Mouse (Mus musculus) liver, embryonic 16.5 days (tissue): ENCODE measurements around the gene Olfr1417. TPM values are rescaled to one million over a fixed set of nuclear protein-coding genes. Genes with fewer than 3 reads are reported as not detected.
"Not testable (repeated sequence)": the region's sequence is repeated elsewhere in the genome, so short reads cannot be mapped to it uniquely, and the experiment has no call there.

ENCODE experiments used
- ATAC-seq: fragments of 200-750 bp; cut with Nextera tagmentation; 2 replicates; pipeline ENCODE4 v1.8.0; 2017; ENCODE audit warnings: low read depth, mild to moderate bottlenecking, moderate number of reproducible peaks, moderate library complexity
- H3K27ac ChIP-seq: fragments of 300-500 bp; sonication (generic); 2 replicates; pipeline ENCODE4 v1.5.1; 2014; ENCODE audit warnings: mild to moderate bottlenecking, low read length
- H3K27me3 ChIP-seq: fragments of 300-500 bp; sonication (generic); 2 replicates; pipeline ENCODE4 v1.6.1; 2014; ENCODE audit warnings: low read depth, low read length, mixed read lengths; ENCODE audit not compliant: control insufficient read depth, insufficient read depth
- H3K36me3 ChIP-seq: fragments of 300-500 bp; sonication (generic); 2 replicates; pipeline ENCODE4 v1.6.1; 2014; ENCODE audit warnings: mild to moderate bottlenecking; ENCODE audit not compliant: control insufficient read depth, insufficient read depth
- H3K4me1 ChIP-seq: fragments of 300-500 bp; sonication (generic); 2 replicates; pipeline ENCODE4 v1.6.1; 2014; ENCODE audit warnings: low read depth, low read length, mixed read lengths; ENCODE audit not compliant: control insufficient read depth
- H3K4me2 ChIP-seq: fragments of 300-500 bp; sonication (generic); 2 replicates; pipeline ENCODE4 v1.6.1; 2014; ENCODE audit warnings: low read depth, low read length, mixed read lengths
- H3K4me3 ChIP-seq: fragments of 300-500 bp; sonication (generic); 2 replicates; pipeline ENCODE4 v1.5.1; 2014; ENCODE audit warnings: low read depth, mild to moderate bottlenecking, low read length
- H3K9ac ChIP-seq: fragments of 300-500 bp; sonication (generic); 2 replicates; pipeline ENCODE4 v1.6.1; 2014; ENCODE audit warnings: low read depth, low read length
- H3K9me3 ChIP-seq: fragments of 300-500 bp; sonication (generic); replicated peaks from 2 replicates; pipeline ENCODE4 v1.6.1; 2016; ENCODE audit warnings: low read length; ENCODE audit not compliant: control insufficient read depth
- WGBS: fragments of 180-500 bp; shearing (Covaris S2); extraction: QIAGEN DNeasy Blood & Tissue Kit; methylation state at CpG from one replicate; pipeline ENCODE4 v1.1.7; 2014; ENCODE audit not compliant: insufficient replicate concordance; 5-methylcytosine and 5-hydroxymethylcytosine counted together
- polyA plus RNA-seq: library from polyadenylated mRNA; unstranded; fragments of >200 nt; fragmentation: Nextera tagmentation; extraction: Ambion mirVana; gene quantifications from 2 replicates; pipeline ENCODE4 v1.2.1, GENCODE M21; 2015

Olfr1417 gene
- not detected in 2 replicates for polyA plus RNA-seq

GRCm38 (mm10) chr19:11839119-11839518 is at the start of gene Olfr1417:
Olfr1417 (minus strand) TSS chr19:11839219.
- no peaks in the 10 kb centered on the region for H3K9me3 ChIP-seq
- H3K27ac ChIP-seq: no peak within 1 kb of the TSS
- no peaks in the 10 kb centered on the region for H3K36me3 ChIP-seq
- H3K4me2 ChIP-seq: no peak within 1 kb of the TSS
- ATAC-seq: no peak
- WGBS: 66% methylated on average over 4 of the region's 4 CpGs
- no peak within 1 kb of the TSS for H3K9ac ChIP-seq
- H3K4me1 ChIP-seq: no peaks in the 10 kb centered on the region
- no peak within 1 kb of the TSS for H3K4me3 ChIP-seq
- no peaks in the 10 kb centered on the region for H3K27me3 ChIP-seq

GRCm38 (mm10) chr19:11886265-11886664 is 47.2 kb upstream of the Olfr1417 start, which contains the start of gene Olfr1420:
Olfr1420 (plus strand) TSS chr19:11886565.
- Histone ChIP-seq H3K27ac (no peak within 1 kb of the TSS), H3K36me3 (no peaks in the 10 kb centered on the region), H3K4me1 (no peaks in the 10 kb centered on the region), H3K9ac (no peak within 1 kb of the TSS), H3K9me3 (no peaks in the 10 kb centered on the region), H3K4me2 (no peak within 1 kb of the TSS), H3K27me3 (no peaks in the 10 kb centered on the region), H3K4me3 (no peak within 1 kb of the TSS)
- ATAC-seq: no peak
- 17% methylated on average over 1 of the region's 1 CpGs for WGBS

GRCm38 (mm10) chr19:11878404-11878803 is 39.4 kb upstream of the Olfr1417 start:
- WGBS: 56% methylated on average over 22 of the region's 22 CpGs
- H3K27ac ChIP-seq, H3K9me3 ChIP-seq, H3K9ac ChIP-seq, H3K27me3 ChIP-seq, H3K4me3 ChIP-seq, H3K4me2 ChIP-seq, ATAC-seq, H3K36me3 ChIP-seq, H3K4me1 ChIP-seq: not testable (repeated sequence)

GRCm38 (mm10) chr19:11875006-11875405 is 36.0 kb upstream of the Olfr1417 start, which contains the start of gene Olfr1419:
Olfr1419 (minus strand) TSS chr19:11875106.
- H3K27me3 ChIP-seq: no peaks in the 10 kb centered on the region
- H3K27ac ChIP-seq: no peak within 1 kb of the TSS
- 32% methylated on average over 1 of the region's 1 CpGs for WGBS
- H3K4me1 ChIP-seq: no peaks in the 10 kb centered on the region
- no peak within 1 kb of the TSS for H3K9ac ChIP-seq
- ATAC-seq: no peak
- H3K4me3 ChIP-seq: no peak within 1 kb of the TSS
- H3K4me2 ChIP-seq: no peak within 1 kb of the TSS
- H3K36me3 ChIP-seq: no peaks in the 10 kb centered on the region
- no peaks in the 10 kb centered on the region for H3K9me3 ChIP-seq

- H3K4me1 ChIP-seq: no peaks in the 10 kb centered on the region
- no peak overlapping the region for H3K27ac ChIP-seq
- no peak overlapping the region for H3K4me3 ChIP-seq
- no peaks in the 10 kb centered on the region for H3K36me3 ChIP-seq
- H3K27me3 ChIP-seq: no peaks in the 10 kb centered on the region
- H3K4me2 ChIP-seq: no peak overlapping the region
- WGBS: 54% methylated on average over 2 of the region's 2 CpGs
- H3K9me3 ChIP-seq: peaks cover 2% of the 10 kb centered on the region; the same call in 1 of the 2 replicates
- no peak overlapping the region for H3K9ac ChIP-seq
- ATAC-seq: no peak
Measured at GRCm38 (mm10) chr19:11867837-11868236, 28.8 kb upstream of the Olfr1417 start.

GRCm38 (mm10) chr19:11860966-11861365 is 21.9 kb upstream of the Olfr1417 start, which contains the start of gene Olfr1418:
Olfr1418 (minus strand) TSS chr19:11861066.
- Histone ChIP-seq H3K27me3 (no peaks in the 10 kb centered on the region), H3K4me3 (no peak within 1 kb of the TSS), H3K9ac (no peak within 1 kb of the TSS), H3K4me1 (no peaks in the 10 kb centered on the region), H3K36me3 (no peaks in the 10 kb centered on the region), H3K27ac (no peak within 1 kb of the TSS), H3K4me2 (no peak within 1 kb of the TSS), H3K9me3 (no peaks in the 10 kb centered on the region)
- ATAC-seq: no peak
- 80% methylated on average over 1 of the region's 1 CpGs for WGBS

GRCm38 (mm10) chr19:11856506-11856905 is 17.5 kb upstream of the Olfr1417 start:
- Histone ChIP-seq H3K9me3 (no peaks in the 10 kb centered on the region), H3K36me3 (no peaks in the 10 kb centered on the region), H3K27ac (no peak overlapping the region), H3K4me3 (no peak overlapping the region), H3K4me1 (no peaks in the 10 kb centered on the region), H3K27me3 (no peaks in the 10 kb centered on the region), H3K4me2 (no peak overlapping the region), H3K9ac (no peak overlapping the region)
- 59% methylated on average over 6 of the region's 6 CpGs for WGBS
- no peak for ATAC-seq

GRCm38 (mm10) chr19:11854821-11855220 is 15.8 kb upstream of the Olfr1417 start:
- WGBS: 69% methylated on average over 2 of the region's 2 CpGs
- H3K36me3 ChIP-seq: no peaks in the 10 kb centered on the region
- no peaks in the 10 kb centered on the region for H3K27me3 ChIP-seq
- no peak overlapping the region for H3K27ac ChIP-seq
- H3K4me2 ChIP-seq: no peak overlapping the region
- H3K9ac ChIP-seq: no peak overlapping the region
- no peak overlapping the region for H3K4me3 ChIP-seq
- no peaks in the 10 kb centered on the region for H3K4me1 ChIP-seq
- ATAC-seq: no peak
- H3K9me3 ChIP-seq: no peaks in the 10 kb centered on the region

- 25% methylated on average over 4 of the region's 4 CpGs for WGBS
- no peaks in the 10 kb centered on the region for H3K9me3 ChIP-seq
Measured at GRCm38 (mm10) chr19:11852652-11853051, 13.6 kb upstream of the Olfr1417 start.

More at GRCm38 (mm10) chr19:11852652-11853051, 13.6 kb upstream of the Olfr1417 start:
- Histone ChIP-seq H3K4me3 (no peak overlapping the region), H3K4me2 (no peak overlapping the region), H3K27me3 (no peaks in the 10 kb centered on the region), H3K9ac (no peak overlapping the region), H3K36me3 (no peaks in the 10 kb centered on the region), H3K27ac (no peak overlapping the region), H3K4me1 (no peaks in the 10 kb centered on the region)
- ATAC-seq: no peak
